Mouse (Mus musculus) megakaryocyte progenitor cell, adult 5-6 weeks (primary cell): ENCODE data around the gene Tgoln1. TPM values are rescaled to one million over a fixed set of nuclear protein-coding genes. Genes with fewer than 3 reads are reported as not detected.
A peak's percentile ranks its signal among the peaks of the same experiment; 100 is the strongest.

Experiments
- ATAC-seq: replicated peaks from 2 replicates; pipeline ENCODE4 v1.8.0; 2016; ENCODE audit warnings: mild to moderate bottlenecking, moderate TSS enrichment, inconsistent platforms; ENCODE audit not compliant: poor library complexity
- total RNA-seq, 2 experiments: library from RNA; stranded (forward) in 1 of 2; stranded (reverse) in 1 of 2; fragments of 157-497, 149-512 nt in 1 of 2; fragments of 200-1000 nt in 1 of 2; gene quantifications; 2 replicates each; pipeline versions ENCODE4 v1.2.3 to v1.2.4; 2015 to 2017

The Tgoln1 gene
- total RNA-seq, 2 experiments from 2014 or later, result 51.5 to 55.1 TPM

GRCm38 (mm10) chr6:72630961-72631360 is 14.2 kb upstream of the Tgoln1 start:
- ATAC-seq, result no peak

- no peak for ATAC-seq
Observed at GRCm38 (mm10) chr6:72630370-72630769, 13.6 kb upstream of the Tgoln1 start.

- peak; percentile 38 for ATAC-seq
Observed at GRCm38 (mm10) chr6:72627276-72627675, 10.5 kb upstream of the Tgoln1 start.

- no peak for ATAC-seq
Observed at GRCm38 (mm10) chr6:72626391-72626790, 9.6 kb upstream of the Tgoln1 start.

GRCm38 (mm10) chr6:72623661-72624402 is 7.0 kb upstream of the Tgoln1 start:
- ATAC-seq, result peak; percentile 77

- no peak for ATAC-seq
Observed at GRCm38 (mm10) chr6:72622917-72623316, 6.1 kb upstream of the Tgoln1 start.

GRCm38 (mm10) chr6:72620920-72621319 is 4.1 kb upstream of the Tgoln1 start:
- ATAC-seq, result no peak

GRCm38 (mm10) chr6:72619734-72620532 is 3.1 kb upstream of the Tgoln1 start:
- no peak for ATAC-seq

- no peak for ATAC-seq
Observed at GRCm38 (mm10) chr6:72615561-72616375, 1.0 kb downstream of the Tgoln1 start.

- no peak for ATAC-seq
Observed at GRCm38 (mm10) chr6:72615151-72615550, 1.6 kb downstream of the Tgoln1 start.

- ATAC-seq, result no peak
Observed at GRCm38 (mm10) chr6:72610261-72610660, 6.5 kb downstream of the Tgoln1 start.

- ATAC-seq, result no peak
Observed at GRCm38 (mm10) chr6:72608662-72609184, 8.1 kb downstream of the Tgoln1 start.

GRCm38 (mm10) chr6:72607676-72608075 is 9.1 kb downstream of the Tgoln1 start:
- ATAC-seq, result no peak

GRCm38 (mm10) chr6:72607060-72607459 is 9.7 kb downstream of the Tgoln1 start:
- no peak for ATAC-seq

- no peak for ATAC-seq
Observed at GRCm38 (mm10) chr6:72604066-72604465, 12.7 kb downstream of the Tgoln1 start.

GRCm38 (mm10) chr6:72601732-72602131 is 15.1 kb downstream of the Tgoln1 start:
- ATAC-seq, result peak; percentile 74

GRCm38 (mm10) chr6:72600771-72601170 is 16.0 kb downstream of the Tgoln1 start:
- ATAC-seq, result no peak

- no peak for ATAC-seq
Observed at GRCm38 (mm10) chr6:72600216-72600615, 16.6 kb downstream of the Tgoln1 start.

- ATAC-seq, result no peak
Observed at GRCm38 (mm10) chr6:72598791-72599557, 17.8 kb downstream of the Tgoln1 start.
